Mouse (Mus musculus) stomach, adult 2 months (tissue): ENCODE measurements around the gene Plekhm3. TPM values are rescaled to one million over a fixed set of nuclear protein-coding genes. Genes with fewer than 3 reads are reported as not detected.

Experiments used
- polyA plus RNA-seq: library from polyadenylated mRNA; depleted of rRNA; stranded (reverse); fragments of >200 nt; gene quantifications from 2 replicates; pipeline ENCODE4 v1.2.3, GENCODE M21; 2012; rRNA removed

Plekhm3 gene
- polyA plus RNA-seq = 0.68 and 0.96 TPM in 2 replicates

GRCm38 (mm10) chr1:64956479-64956961 is at the start of gene Plekhm3:
TSS of gene Plekhm3 (minus strand) at chr1:64956824.

GRCm38 (mm10) chr1:64737502-64738179 is 219.0 kb downstream of the Plekhm3 start, which contains the start of gene Fzd5:
TSS of gene Fzd5 (minus strand) at chr1:64737751.

Other genes with a start within 250 kb of the Plekhm3 start
- 27.5 and 31.5 TPM in 2 replicates for gene Fzd5, start 219.1 kb downstream of the Plekhm3 start, polyA plus RNA-seq
- gene Akr1cl, start 75.9 kb upstream of the Plekhm3 start, polyA plus RNA-seq = 0.11 TPM in 1 of 2 replicates, not detected in the other
- gene Cryge, start 94.3 kb upstream of the Plekhm3 start, polyA plus RNA-seq = not detected in 2 replicates
- gene Crygd, start 106.6 kb upstream of the Plekhm3 start, polyA plus RNA-seq = not detected in 2 replicates
- gene Crygc, start 116.9 kb upstream of the Plekhm3 start, polyA plus RNA-seq = 0.11 TPM in 1 of 2 replicates, not detected in the other
- gene Crygb, start 125.5 kb upstream of the Plekhm3 start, polyA plus RNA-seq = not detected in 2 replicates
- 0.15 TPM in 1 of 2 replicates, not detected in the other for gene Cryga, start 146.5 kb upstream of the Plekhm3 start, polyA plus RNA-seq
- gene Gm28845, start 162.7 kb upstream of the Plekhm3 start, polyA plus RNA-seq = not detected in 2 replicates
- 0.05 TPM in 1 of 2 replicates, not detected in the other for gene D630023F18Rik, start 166.4 kb upstream of the Plekhm3 start, polyA plus RNA-seq
- gene Idh1, start 229.7 kb upstream of the Plekhm3 start, polyA plus RNA-seq = 6.1 and 9.3 TPM in 2 replicates
- gene Pikfyve, start 229.9 kb upstream of the Plekhm3 start, polyA plus RNA-seq = 0.75 and 0.89 TPM in 2 replicates